Mouse (Mus musculus) hindbrain, embryonic 12.5 days (tissue): Measurements from ENCODE around the gene Dgat2l6. TPM values are rescaled to one million over a fixed set of nuclear protein-coding genes. Genes with fewer than 3 reads are reported as not detected.
A peak's percentile ranks its signal among the peaks of the same experiment; 100 is the strongest.

Source experiments
- ATAC-seq: fragments of 200-750 bp; cut with Nextera tagmentation; 2 replicates; pipeline ENCODE4 v1.8.0; 2017; ENCODE audit warnings: moderate TSS enrichment; ENCODE audit not compliant: low FRiP score
- H3K27ac ChIP-seq: fragments of 300-500 bp; sonication (generic); 2 replicates; pipeline ENCODE4 v1.5.1; 2016; ENCODE audit warnings: mild to moderate bottlenecking
- H3K27me3 ChIP-seq: fragments of 300-500 bp; sonication (generic); 2 replicates; pipeline ENCODE4 v1.6.1; 2016; ENCODE audit warnings: mild to moderate bottlenecking
- H3K36me3 ChIP-seq: fragments of 300-500 bp; sonication (generic); 2 replicates; pipeline ENCODE4 v1.6.1; 2016; ENCODE audit warnings: mild to moderate bottlenecking
- H3K4me1 ChIP-seq: fragments of 300-500 bp; sonication (generic); 2 replicates; pipeline ENCODE4 v1.6.1; 2016
- H3K4me2 ChIP-seq: fragments of 300-500 bp; sonication (generic); replicated peaks from 2 replicates; pipeline ENCODE4 v1.6.1; 2016; ENCODE audit warnings: mild to moderate bottlenecking
- H3K4me3 ChIP-seq: fragments of 300-500 bp; sonication (generic); 2 replicates; pipeline ENCODE4 v1.5.1; 2016; ENCODE audit warnings: mild to moderate bottlenecking
- H3K9ac ChIP-seq: fragments of 300-500 bp; sonication (generic); 2 replicates; pipeline ENCODE4 v1.6.1; 2016; ENCODE audit warnings: mild to moderate bottlenecking, moderate library complexity
- H3K9me3 ChIP-seq: fragments of 300-500 bp; sonication (generic); replicated peaks from 2 replicates; pipeline ENCODE4 v1.6.1; 2016; ENCODE audit warnings: mild to moderate bottlenecking
- WGBS: fragments of 180-500 bp; shearing (Covaris S2); methylation state at CpG from one replicate; pipeline ENCODE4 v1.1.7; 2016; 5-methylcytosine and 5-hydroxymethylcytosine counted together
- polyA plus RNA-seq: library from polyadenylated mRNA; unstranded; fragments of >200 nt; fragmentation: Nextera tagmentation; extraction: Ambion mirVana; gene quantifications from 2 replicates; pipeline ENCODE4 v1.2.1, GENCODE M21; 2016

Dgat2l6 gene
- polyA plus RNA-seq = not detected in 2 replicates

GRCm38 (mm10) chrX:100524471-100524870, at the start of gene Dgat2l6:
Gene Dgat2l6, plus strand, starts transcription at chrX:100524838.
- Histone ChIP-seq H3K4me3 (no peak within 1 kb of the TSS), H3K9ac (no peak within 1 kb of the TSS), H3K4me1 (no peaks in the 10 kb centered on the region), H3K4me2 (no peak within 1 kb of the TSS), H3K27me3 (peaks cover 5% of the 10 kb centered on the region), H3K9me3 (no peaks in the 10 kb centered on the region), H3K27ac (no peak within 1 kb of the TSS), H3K36me3 (no peaks in the 10 kb centered on the region)
- WGBS = 78% methylated on average over 4 of the region's 4 CpGs
- no peak for ATAC-seq

- Histone ChIP-seq H3K27ac (no peak overlapping the region), H3K4me1 (no peaks in the 10 kb centered on the region), H3K9me3 (no peaks in the 10 kb centered on the region), H3K4me2 (no peak overlapping the region), H3K36me3 (no peaks in the 10 kb centered on the region), H3K27me3 (peaks cover 16% of the 10 kb centered on the region), H3K4me3 (no peak overlapping the region), H3K9ac (no peak overlapping the region)
- ATAC-seq = no peak
- WGBS = 64% methylated on average over 4 of the region's 4 CpGs
Measured at GRCm38 (mm10) chrX:100475569-100476223, 48.9 kb upstream of the Dgat2l6 start.

- Histone ChIP-seq H3K4me1 (no peaks in the 10 kb centered on the region), H3K36me3 (no peaks in the 10 kb centered on the region), H3K4me2 (no peak overlapping the region), H3K27ac (no peak overlapping the region), H3K4me3 (no peak overlapping the region), H3K9me3 (no peaks in the 10 kb centered on the region), H3K27me3 (peaks cover 13% of the 10 kb centered on the region), H3K9ac (no peak overlapping the region)
- WGBS = 28% methylated on average over 3 of the region's 3 CpGs
- peak; percentile 75; the same call in 1 of the 2 replicates for ATAC-seq
Measured at GRCm38 (mm10) chrX:100480317-100480716, 44.3 kb upstream of the Dgat2l6 start.

- Histone ChIP-seq H3K36me3 (0 out of 2 replicates have a peak, but pooled peaks cover 8% of the 10 kb centered on the region), H3K27ac (no peak overlapping the region), H3K4me1 (0 out of 2 replicates have a peak, but pooled peaks cover 4% of the 10 kb centered on the region), H3K4me3 (peak overlapping the region; percentile 55), H3K9me3 (no peaks in the 10 kb centered on the region), H3K4me2 (peak overlapping the region; percentile 48), H3K9ac (no peak overlapping the region), H3K27me3 (peaks cover 17% of the 10 kb centered on the region)
- WGBS = 26% methylated on average over 22 of the region's 22 CpGs
- peak; percentile 81 for ATAC-seq
Measured at GRCm38 (mm10) chrX:100493500-100494067, 31.1 kb upstream of the Dgat2l6 start.

GRCm38 (mm10) chrX:100494068-100494978, 30.3 kb upstream of the Dgat2l6 start, which contains the start of gene Igbp1:
Gene Igbp1, plus strand, starts transcription at chrX:100494291.
- H3K36me3 ChIP-seq = 0 out of 2 replicates have a peak, but pooled peaks cover 11% of the 10 kb centered on the region
- peak within 1 kb of the TSS; percentile 55 for H3K4me3 ChIP-seq
- peak within 1 kb of the TSS; percentile 66 for H3K9ac ChIP-seq
- 20% methylated on average over 32 of the region's 32 CpGs for WGBS
- H3K9me3 ChIP-seq = no peaks in the 10 kb centered on the region
- peak; percentile 97 for ATAC-seq
- H3K4me1 ChIP-seq = 0 out of 2 replicates have a peak, but pooled peaks cover 4% of the 10 kb centered on the region
- peak within 1 kb of the TSS; percentile 61 for H3K4me2 ChIP-seq
- no peak within 1 kb of the TSS for H3K27ac ChIP-seq
- H3K27me3 ChIP-seq = peaks cover 16% of the 10 kb centered on the region

GRCm38 (mm10) chrX:100504175-100504851, 20.3 kb upstream of the Dgat2l6 start:
- H3K9ac ChIP-seq = no peak overlapping the region
- no peaks in the 10 kb centered on the region for H3K9me3 ChIP-seq
- no peak overlapping the region for H3K4me2 ChIP-seq
- no peak overlapping the region for H3K27ac ChIP-seq
- peaks cover 5% of the 10 kb centered on the region; the same call in 1 of the 2 replicates for H3K27me3 ChIP-seq
- H3K4me3 ChIP-seq = no peak overlapping the region
- 76% methylated on average over 5 of the region's 5 CpGs for WGBS
- no peak for ATAC-seq
- H3K4me1 ChIP-seq = no peaks in the 10 kb centered on the region
- no peaks in the 10 kb centered on the region for H3K36me3 ChIP-seq

- Histone ChIP-seq H3K9me3 (no peaks in the 10 kb centered on the region), H3K27ac (no peak overlapping the region), H3K4me3 (no peak overlapping the region), H3K36me3 (0 out of 2 replicates have a peak, but pooled peaks cover 3% of the 10 kb centered on the region), H3K4me1 (no peaks in the 10 kb centered on the region), H3K27me3 (peaks cover 8% of the 10 kb centered on the region; the same call in 1 of the 2 replicates), H3K4me2 (no peak overlapping the region), H3K9ac (no peak overlapping the region)
- WGBS = 91% methylated on average over 4 of the region's 4 CpGs
- no peak for ATAC-seq
Measured at GRCm38 (mm10) chrX:100508164-100508563, 16.5 kb upstream of the Dgat2l6 start.

- H3K27me3 ChIP-seq = peaks cover 8% of the 10 kb centered on the region; the same call in 1 of the 2 replicates
- 0 out of 2 replicates have a peak, but pooled peaks cover 3% of the 10 kb centered on the region for H3K36me3 ChIP-seq
- H3K4me3 ChIP-seq = no peak overlapping the region
- H3K9me3 ChIP-seq = no peaks in the 10 kb centered on the region
- no peaks in the 10 kb centered on the region for H3K4me1 ChIP-seq
- H3K27ac ChIP-seq = no peak overlapping the region
- no peak for ATAC-seq
- H3K9ac ChIP-seq = no peak overlapping the region
- WGBS = 76% methylated on average over 3 of the region's 3 CpGs
- no peak overlapping the region for H3K4me2 ChIP-seq
Measured at GRCm38 (mm10) chrX:100509921-100510320, 14.7 kb upstream of the Dgat2l6 start.

GRCm38 (mm10) chrX:100516683-100517082, 8.0 kb upstream of the Dgat2l6 start:
- H3K27ac ChIP-seq = no peak overlapping the region
- H3K4me3 ChIP-seq = no peak overlapping the region
- no peaks in the 10 kb centered on the region for H3K36me3 ChIP-seq
- WGBS = 89% methylated on average over 3 of the region's 3 CpGs
- H3K9ac ChIP-seq = no peak overlapping the region
- no peak overlapping the region for H3K4me2 ChIP-seq
- peaks cover 13% of the 10 kb centered on the region; the same call in 1 of the 2 replicates for H3K27me3 ChIP-seq
- no peaks in the 10 kb centered on the region for H3K9me3 ChIP-seq
- no peak for ATAC-seq
- H3K4me1 ChIP-seq = no peaks in the 10 kb centered on the region

- no peak overlapping the region for H3K27ac ChIP-seq
- 95% methylated on average over 6 of the region's 6 CpGs for WGBS
- no peaks in the 10 kb centered on the region for H3K9me3 ChIP-seq
- ATAC-seq = no peak
- no peaks in the 10 kb centered on the region for H3K4me1 ChIP-seq
- no peaks in the 10 kb centered on the region for H3K36me3 ChIP-seq
- H3K9ac ChIP-seq = no peak overlapping the region
- peaks cover 13% of the 10 kb centered on the region; the same call in 1 of the 2 replicates for H3K27me3 ChIP-seq
- H3K4me3 ChIP-seq = no peak overlapping the region
- H3K4me2 ChIP-seq = no peak overlapping the region
Measured at GRCm38 (mm10) chrX:100517626-100518025, 7.0 kb upstream of the Dgat2l6 start.

GRCm38 (mm10) chrX:100518532-100518931, 6.1 kb upstream of the Dgat2l6 start:
- H3K4me2 ChIP-seq = no peak overlapping the region
- H3K9ac ChIP-seq = no peak overlapping the region
- H3K9me3 ChIP-seq = no peaks in the 10 kb centered on the region
- H3K27ac ChIP-seq = no peak overlapping the region
- H3K4me3 ChIP-seq = no peak overlapping the region
- H3K27me3 ChIP-seq = peaks cover 13% of the 10 kb centered on the region; the same call in 1 of the 2 replicates
- H3K4me1 ChIP-seq = no peaks in the 10 kb centered on the region
- ATAC-seq = no peak
- H3K36me3 ChIP-seq = no peaks in the 10 kb centered on the region
- WGBS = 91% methylated on average over 2 of the region's 2 CpGs
